Mouse (Mus musculus): ENCODE measurements at regions not wholly inside any gene's neighbourhood (a gene's known extent, or its start where the extent isn't known, plus 50 kb on each side); places are given as distances from the start of the nearest gene placed in this dataset.
A peak's percentile ranks its signal among the peaks of the same experiment; 100 is the strongest.

GRCm38 (mm10) chr8:103144835-103145234 is 359.4 kb upstream of the Cdh11 start:
- no peak for DNase-seq (ENCODE audit: low spot score)

- DNase-seq (ENCODE audit: low spot score), result no peak
Measured at GRCm38 (mm10) chr8:103148013-103148412, 362.6 kb upstream of the Cdh11 start.

DNA sequence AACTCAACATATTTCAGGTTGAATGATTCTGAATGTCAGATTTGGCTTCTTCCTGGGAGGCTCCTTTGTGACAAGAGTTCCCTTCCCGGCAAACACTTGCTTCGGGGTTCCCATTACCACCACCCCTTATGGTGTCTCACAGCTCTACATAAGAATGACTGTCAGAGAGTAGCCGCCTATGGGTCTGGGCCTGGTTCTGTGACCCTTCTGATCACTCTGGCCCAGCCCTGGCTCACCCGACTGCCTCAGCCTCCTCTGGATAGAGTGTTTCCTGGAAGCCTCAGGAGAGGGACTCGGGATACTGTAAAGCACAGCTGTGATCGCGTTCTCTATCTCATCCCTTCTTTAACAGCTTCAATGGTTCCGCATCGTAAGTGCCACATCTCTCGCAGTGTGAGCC is 363.0 kb upstream of the Cdh11 start:
- no peak for DNase-seq (ENCODE audit: low spot score)

GRCm38 (mm10) chr8:103166623-103167316 is 381.3 kb upstream of the Cdh11 start:
- no peak for DNase-seq (ENCODE audit: low spot score)

- DNase-seq (ENCODE audit: low spot score), result no peak
Measured at GRCm38 (mm10) chr8:103173313-103173712, 387.9 kb upstream of the Cdh11 start.

DNA sequence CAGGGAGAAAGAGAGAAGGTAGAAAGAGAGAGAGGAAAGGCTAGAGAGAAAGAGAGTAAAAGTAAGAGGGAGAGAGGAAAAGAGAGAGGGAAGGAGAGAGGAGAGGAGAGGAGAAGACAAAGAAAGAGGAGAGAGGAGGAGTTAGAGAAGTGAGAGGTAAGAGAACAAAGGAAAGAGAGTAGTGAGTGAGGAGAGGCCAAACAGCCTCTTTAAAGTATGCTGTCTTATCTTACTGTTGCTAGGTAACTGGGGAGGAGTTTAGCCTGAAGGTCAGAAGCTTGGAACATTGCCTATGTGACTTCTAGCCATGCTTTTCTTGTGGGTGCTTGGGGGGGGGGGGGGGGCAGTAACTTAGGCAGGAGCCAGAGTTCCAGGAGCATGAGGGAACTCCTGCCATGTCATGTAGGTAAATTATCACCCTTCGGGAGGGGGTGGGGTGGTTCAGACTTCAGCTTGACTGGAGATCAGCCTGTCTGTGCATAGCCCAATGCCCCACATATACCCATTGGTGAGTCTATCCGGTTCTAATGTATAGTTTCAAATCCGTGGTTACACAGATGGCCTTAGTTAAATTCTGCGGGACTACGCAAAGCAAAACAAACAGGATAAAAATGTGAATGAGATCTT is 388.5 kb upstream of the Cdh11 start:
- peak; percentile 24 for DNase-seq (ENCODE audit: low spot score)

GRCm38 (mm10) chr8:103180661-103181060 is 395.2 kb upstream of the Cdh11 start:
- DNase-seq (ENCODE audit: low spot score), result peak; percentile 10

DNA sequence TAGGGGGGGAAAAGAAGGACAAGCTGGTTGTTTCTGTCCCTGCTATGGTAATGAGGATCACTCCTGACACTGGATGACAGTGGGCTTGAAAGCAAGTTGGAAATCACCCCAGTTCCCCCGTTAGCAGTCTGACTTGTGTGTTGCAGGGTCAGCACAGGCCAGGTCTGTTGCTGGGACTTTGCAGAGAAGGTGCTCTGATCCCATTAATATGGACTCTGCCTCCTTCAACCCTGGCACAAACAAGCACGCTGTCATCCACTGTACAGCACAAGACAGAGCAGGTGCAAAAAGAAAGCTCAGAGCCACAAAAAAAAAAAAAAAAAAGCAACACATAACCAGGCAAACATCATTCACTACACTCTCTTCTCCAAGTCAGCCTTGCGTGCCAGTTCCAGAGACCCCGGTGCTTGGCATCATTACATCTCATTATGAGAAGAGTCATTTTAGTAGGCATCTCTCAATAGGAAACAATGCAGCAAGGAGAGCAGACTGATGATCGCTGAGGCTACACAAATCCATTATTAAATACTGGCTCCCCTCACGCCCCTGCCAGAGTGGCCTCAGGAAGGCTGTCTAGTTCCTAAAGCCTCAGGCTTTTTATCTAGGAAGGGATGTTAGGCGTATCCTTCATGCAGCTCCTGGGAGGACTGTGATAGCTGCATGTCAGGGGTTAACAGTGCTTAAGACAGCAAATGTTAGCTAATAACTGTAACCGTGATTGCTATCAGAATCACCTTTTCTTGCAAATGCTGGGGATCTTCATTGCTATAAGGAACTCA is 403.5 kb upstream of the Cdh11 start:
- DNase-seq (ENCODE audit: low spot score), result no peak

DNA sequence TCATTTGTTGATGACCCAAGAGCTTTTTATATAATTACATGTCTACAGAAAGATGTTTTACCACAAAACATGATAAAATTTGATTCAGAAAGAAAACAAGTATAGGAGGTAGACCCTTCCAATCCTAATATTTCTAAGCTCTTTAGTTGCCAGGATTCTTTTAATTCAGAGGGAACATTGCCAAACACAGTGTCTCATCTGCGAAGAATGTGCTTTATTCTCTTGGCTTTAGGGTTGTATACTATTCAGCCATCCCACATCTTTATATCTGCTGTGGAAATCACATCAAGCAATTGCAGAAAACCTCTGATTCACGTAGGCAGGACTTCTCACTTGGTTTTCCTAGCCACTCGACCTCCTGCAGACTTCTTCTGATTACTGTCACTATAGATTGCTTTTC is 412.8 kb upstream of the Cdh11 start:
- DNase-seq (ENCODE audit: low spot score), result no peak

GRCm38 (mm10) chr8:103199696-103200615 is 414.5 kb upstream of the Cdh11 start:
- DNase-seq (ENCODE audit: low spot score), result no peak

GRCm38 (mm10) chr8:103203710-103204109 is 418.3 kb upstream of the Cdh11 start:
- DNase-seq (ENCODE audit: low spot score), result no peak

DNA sequence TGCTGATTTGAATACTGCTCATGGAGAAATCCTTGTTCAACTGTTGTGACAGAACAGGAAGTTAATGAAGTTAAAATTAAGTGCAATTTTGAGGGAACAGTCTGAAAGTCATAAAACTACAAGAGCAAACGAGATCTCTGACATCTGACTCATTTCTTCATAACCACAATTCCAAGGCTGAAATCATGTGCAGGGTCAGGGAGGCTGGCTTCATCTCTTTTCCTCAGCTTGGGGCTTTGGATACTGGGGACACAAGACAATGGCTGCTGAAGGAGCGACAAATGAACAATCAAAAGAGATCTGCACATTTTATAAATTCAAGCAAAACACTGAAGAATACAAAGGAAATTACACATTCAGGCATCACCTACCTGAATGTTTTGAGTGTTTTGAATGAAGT is 429.2 kb upstream of the Cdh11 start:
- DNase-seq (ENCODE audit: low spot score), result no peak

DNA sequence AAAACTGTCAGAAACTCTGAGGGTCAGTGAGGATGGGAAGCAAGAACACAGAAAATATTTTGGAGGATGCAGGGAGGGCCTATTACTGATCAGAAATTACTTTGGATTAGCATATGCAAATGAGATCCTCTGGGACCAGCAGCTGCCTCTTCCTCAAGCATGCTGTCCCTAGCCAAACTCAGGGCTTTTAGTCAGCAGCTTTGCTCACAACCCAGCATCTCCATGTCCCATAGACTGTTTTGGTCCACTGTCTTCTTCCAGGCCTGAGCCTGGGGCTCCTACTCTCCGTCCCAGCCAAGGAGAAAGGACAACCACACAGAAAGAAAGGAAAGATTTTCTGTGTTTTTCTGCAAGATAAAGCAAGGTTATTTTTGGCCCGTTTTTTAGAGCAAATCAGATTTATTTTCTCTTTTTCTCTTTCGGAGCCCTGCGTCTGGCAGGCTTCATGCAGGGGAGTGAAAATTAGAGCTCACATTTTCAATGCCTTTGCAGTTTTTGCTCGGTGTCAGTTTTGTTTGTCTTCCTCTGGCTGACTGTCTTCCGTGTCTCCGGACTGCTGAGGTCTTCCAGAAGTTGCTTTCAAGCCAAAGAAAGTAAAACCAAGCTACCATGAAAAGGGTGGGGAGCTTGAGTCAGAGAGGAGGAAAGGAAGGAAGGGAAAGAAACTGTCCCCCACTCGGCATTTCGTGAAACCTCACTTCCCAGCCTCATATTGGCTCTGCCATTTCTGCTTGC is 445.5 kb upstream of the Cdh11 start:
- no peak for DNase-seq (ENCODE audit: low spot score)

GRCm38 (mm10) chr8:103234374-103234773 is 448.9 kb upstream of the Cdh11 start:
- peak; percentile 9 for DNase-seq (ENCODE audit: low spot score)

GRCm38 (mm10) chr8:103235614-103236013 is 450.2 kb upstream of the Cdh11 start:
- DNase-seq (ENCODE audit: low spot score), result no peak

- DNase-seq (ENCODE audit: low spot score), result no peak
Measured at GRCm38 (mm10) chr8:103238456-103238970, 453.1 kb upstream of the Cdh11 start.

- no peak for DNase-seq (ENCODE audit: low spot score)
Measured at GRCm38 (mm10) chr8:103244169-103244568, 458.7 kb upstream of the Cdh11 start.

- no peak for DNase-seq (ENCODE audit: low spot score)
Measured at GRCm38 (mm10) chr8:103244658-103245057, 459.2 kb upstream of the Cdh11 start.

DNA sequence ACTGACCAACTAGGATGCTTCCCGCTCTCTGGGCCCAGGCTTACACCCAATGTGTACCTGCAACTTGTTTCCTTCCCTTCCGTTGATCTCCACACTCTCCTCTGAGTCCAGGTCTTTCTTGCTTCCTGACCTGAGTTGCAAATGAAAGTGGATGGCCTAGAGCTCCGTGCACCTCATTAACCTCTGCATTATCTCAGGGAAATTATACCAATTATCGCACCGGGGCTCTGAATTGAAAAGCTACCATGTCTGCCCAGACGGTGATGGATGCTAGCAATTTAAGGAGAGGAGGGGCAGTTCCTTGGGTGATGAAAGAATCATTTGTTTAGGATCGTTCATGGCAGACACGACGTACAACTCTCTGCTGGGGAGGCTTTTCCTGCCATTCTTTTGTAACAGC is 460.4 kb upstream of the Cdh11 start:
- no peak for DNase-seq (ENCODE audit: low spot score)

DNA sequence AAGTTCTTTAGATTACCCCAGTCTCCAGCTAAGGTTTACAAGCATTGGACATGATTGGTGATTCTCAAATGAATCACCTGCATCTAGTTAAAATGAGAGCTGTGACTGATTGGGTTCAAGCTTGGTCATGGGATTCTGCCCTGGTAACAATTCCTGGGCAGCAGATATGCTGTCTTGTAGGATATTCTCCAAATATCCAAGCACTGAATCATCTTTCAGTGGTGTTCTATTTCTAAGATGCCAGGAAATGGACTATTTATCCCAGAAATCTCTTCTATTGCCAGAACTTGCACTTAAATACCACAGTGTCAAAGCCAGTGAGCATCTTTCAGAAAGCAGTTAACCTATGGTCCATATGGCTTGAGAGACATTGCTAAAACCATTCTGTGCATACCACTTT is 475.8 kb upstream of the Cdh11 start:
- no peak for DNase-seq (ENCODE audit: low spot score)

DNA sequence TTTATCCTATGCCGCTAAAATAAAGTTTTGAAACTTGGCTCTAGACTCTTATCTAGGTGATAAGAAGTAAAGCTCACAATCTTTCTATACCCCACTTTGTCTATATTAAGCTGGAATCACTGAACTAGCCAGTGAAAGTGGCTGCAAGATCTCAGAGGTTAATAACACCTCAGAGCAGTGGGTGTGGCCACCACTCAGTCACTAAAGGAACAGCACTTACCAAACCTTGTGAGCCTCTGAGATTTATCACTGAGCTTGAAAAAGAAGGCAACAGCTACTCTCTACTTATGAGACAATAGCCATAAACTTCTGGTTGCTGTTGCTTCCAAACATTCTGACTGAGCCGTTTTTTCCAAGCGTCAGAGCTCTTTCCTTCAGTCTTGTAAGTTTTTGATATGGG is 484.6 kb upstream of the Cdh11 start:
- DNase-seq (ENCODE audit: low spot score), result no peak

Data from ovary, adult 18-20 months (tissue).